ENCODE assay signal across 8 mouse cellular contexts in the genomic region with DNA sequence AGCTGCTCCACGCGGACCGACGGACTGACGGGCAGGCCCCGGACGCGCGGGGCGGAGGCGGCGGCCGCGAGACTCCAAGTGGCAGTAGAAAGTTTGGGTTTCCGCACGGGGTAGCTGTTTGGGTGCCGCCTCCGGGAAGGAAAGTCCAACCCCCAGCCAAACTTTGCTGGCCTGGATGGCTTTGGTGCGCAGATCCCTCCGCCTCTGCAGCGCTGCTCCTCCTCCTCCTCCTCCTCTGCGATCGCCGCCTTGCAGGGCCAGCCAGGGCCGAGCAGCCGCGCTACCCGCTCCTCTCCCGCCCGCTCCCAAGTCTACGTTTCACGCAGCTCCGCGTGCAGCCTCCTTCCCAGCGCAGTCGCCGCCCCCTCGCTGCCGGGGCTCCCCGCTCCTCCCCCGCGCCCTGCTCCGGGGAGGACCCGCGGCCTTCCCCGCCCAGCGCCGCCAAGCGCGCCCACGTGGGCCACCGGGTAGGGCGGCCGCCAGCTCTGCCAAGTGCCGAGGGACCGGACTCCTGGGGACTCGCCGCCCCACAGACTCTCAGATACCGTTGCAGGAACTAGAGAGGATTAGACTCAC. TPM values are rescaled to one million over a fixed set of nuclear protein-coding genes. Genes with fewer than 3 reads are reported as not detected.
DNase-seq lines count a peak whose midpoint lies in the region; ATAC-seq lines count a peak whose summit lies in the region.

Smad3 (minus strand) TSS at position 130 of the 576 bp plus-strand sequence.

- H3K9me3 ChIP-seq in intestine, embryonic 14.5 days (ENCODE audit: control insufficient read depth, low read length), result no peaks in the 10 kb centered on the region

- intact Hi-C loops in left cerebral cortex, postnatal 25 days (cut with DNase I), result loop anchor here (1.0 to 10.0 kb wide), 7 partner anchors 23 to 623 kb away; no protein-coding TSS in a partner anchor

- peak; percentile 97 for DNase-seq in adrenal gland, adult 8-10 months
- peak; percentile 95 for DNase-seq in embryo, embryonic 11 days
- peak; percentile 97 for DNase-seq in gastrocnemius, postnatal 25 days
- peak; percentile 93 for DNase-seq in intestine, embryonic 14.5 days (ENCODE audit: low spot score)
- peak; percentile 89 to 91 for DNase-seq in left cerebral cortex, postnatal 25 days (ENCODE audit: low spot score in 2 of 2)
- peak; percentile 93 for DNase-seq in mesoderm, embryonic 11.5 days (ENCODE audit: low read depth, low spot score)
- DNase-seq in right cerebral cortex, postnatal 25 days, result peak; percentile 92
- DNase-seq in urinary bladder, postnatal 36 days (ENCODE audit: low spot score in 2 of 2), result peak; percentile 88 to 96

- H3K36me3 ChIP-seq in intestine, embryonic 14.5 days (ENCODE audit: control insufficient read depth, insufficient read depth, low read length), result no peaks in the 10 kb centered on the region

- no peaks in the 10 kb centered on the region for H3K27me3 ChIP-seq in intestine, embryonic 14.5 days (replicated peaks; ENCODE audit: control insufficient read depth, insufficient read depth, low read length)

- peak within 1 kb of the TSS; percentile 96 for H3K27ac ChIP-seq in intestine, embryonic 14.5 days (ENCODE audit: low read depth)

- H3K9ac ChIP-seq in intestine, embryonic 14.5 days (ENCODE audit: low read length), result peak within 1 kb of the TSS; percentile 87

- ATAC-seq in intestine, embryonic 14.5 days (replicated peaks; ENCODE audit: low FRiP score, low TSS enrichment, low read depth), result peak; percentile 89

- WGBS in intestine, embryonic 14.5 days, result under 1% methylated on average over 54 of the region's 59 CpGs

- H3K4me2 ChIP-seq in intestine, embryonic 14.5 days (ENCODE audit: low read length), result peak within 1 kb of the TSS; percentile 95

- H3K4me3 ChIP-seq in intestine, embryonic 14.5 days (ENCODE audit: low read depth, low read length), result peak within 1 kb of the TSS; percentile 91

- peaks cover 45% of the 10 kb centered on the region for H3K4me1 ChIP-seq in intestine, embryonic 14.5 days (replicated peaks; ENCODE audit: control insufficient read depth, insufficient read depth, low read length)

RNA-seq across cellular contexts. Expression of gene Smad3, which starts in this region (rescaled TPM):
- total RNA-seq in adrenal gland, adult 8-10 months (2022), result 10 to 100 TPM; 27.0 to 49.6 (median 37.1) TPM
- total RNA-seq in gastrocnemius, postnatal 25 days (2021), result 10 to 100 TPM; 42.7 to 67.5 TPM
- 12.7 and 14.3 TPM in 2 replicates for polyA plus RNA-seq in intestine, embryonic 14.5 days (2014; fragmentation: Nextera tagmentation; extraction: Ambion mirVana)
- 10 to 100 TPM; 55.3 to 67.5 TPM for total RNA-seq in left cerebral cortex, postnatal 25 days (2021)

Comparison
In these comparisons a context has a peak if more than half of its experiments do, and no peak if none do; other contexts are left out.
1. Peak in every context shown above with its lines: DNase-seq, ATAC-seq, H3K4me3 ChIP-seq and H3K27ac ChIP-seq.